Mouse (Mus musculus) c-Kit-negative CD71-positive TER-119-positive erythroid progenitor cells, embryonic 14.5 days (primary cell): ENCODE results near the gene Grik5.
"Not testable (repeated sequence)": the region's sequence is repeated elsewhere in the genome, so short reads cannot be mapped to it uniquely, and the experiment has no call there.

Source experiments
- DNase-seq: peaks from one replicate; pipeline ENCODE4 v3.0.0-alpha.2; 2013; ENCODE audit warnings: low read depth, low spot score

Gene Grik5

DNA sequence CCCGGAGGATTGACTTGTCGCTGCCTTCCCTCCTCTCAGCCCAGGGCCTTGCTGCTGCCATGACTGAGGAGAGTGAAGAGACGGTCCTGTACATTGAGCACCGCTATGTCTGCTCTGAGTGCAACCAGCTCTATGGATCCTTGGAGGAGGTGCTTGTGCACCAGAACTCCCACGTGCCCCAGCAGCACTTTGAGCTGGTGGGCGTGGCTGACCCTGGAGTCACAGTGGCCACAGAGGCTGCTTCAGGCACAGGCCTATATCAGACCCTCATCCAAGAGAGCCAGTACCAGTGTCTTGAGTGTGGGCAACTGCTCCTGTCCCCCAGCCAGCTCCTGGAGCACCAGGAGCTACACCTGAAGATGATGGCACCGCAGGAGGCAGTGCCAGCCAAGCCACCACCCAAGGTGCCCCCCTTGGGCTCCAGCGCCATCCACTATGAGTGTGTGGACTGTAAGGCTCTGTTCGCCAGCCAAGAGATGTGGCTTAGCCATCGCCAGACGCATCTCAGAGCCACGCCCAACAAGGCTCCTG is 7.4 kb upstream of the Grik5 start:
- no peak for DNase-seq

DNA sequence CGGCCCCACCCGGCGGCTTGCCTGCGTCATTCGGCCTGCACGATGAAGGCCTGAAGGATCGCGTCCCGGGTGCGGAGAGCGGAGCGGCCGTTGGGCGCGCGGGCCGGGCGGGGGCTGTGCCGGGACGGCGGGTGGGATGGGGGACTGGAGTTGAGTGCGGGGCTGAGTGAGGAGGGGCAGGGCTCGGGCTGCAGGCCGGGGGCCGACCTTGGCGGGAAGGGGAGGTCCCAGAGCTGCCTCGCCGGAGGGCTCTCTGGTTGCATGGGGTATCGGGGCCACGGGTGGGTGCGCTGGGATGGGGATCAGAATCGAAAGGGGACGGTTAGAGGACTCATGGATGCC is 5.2 kb upstream of the Grik5 start:
- no peak for DNase-seq

DNA sequence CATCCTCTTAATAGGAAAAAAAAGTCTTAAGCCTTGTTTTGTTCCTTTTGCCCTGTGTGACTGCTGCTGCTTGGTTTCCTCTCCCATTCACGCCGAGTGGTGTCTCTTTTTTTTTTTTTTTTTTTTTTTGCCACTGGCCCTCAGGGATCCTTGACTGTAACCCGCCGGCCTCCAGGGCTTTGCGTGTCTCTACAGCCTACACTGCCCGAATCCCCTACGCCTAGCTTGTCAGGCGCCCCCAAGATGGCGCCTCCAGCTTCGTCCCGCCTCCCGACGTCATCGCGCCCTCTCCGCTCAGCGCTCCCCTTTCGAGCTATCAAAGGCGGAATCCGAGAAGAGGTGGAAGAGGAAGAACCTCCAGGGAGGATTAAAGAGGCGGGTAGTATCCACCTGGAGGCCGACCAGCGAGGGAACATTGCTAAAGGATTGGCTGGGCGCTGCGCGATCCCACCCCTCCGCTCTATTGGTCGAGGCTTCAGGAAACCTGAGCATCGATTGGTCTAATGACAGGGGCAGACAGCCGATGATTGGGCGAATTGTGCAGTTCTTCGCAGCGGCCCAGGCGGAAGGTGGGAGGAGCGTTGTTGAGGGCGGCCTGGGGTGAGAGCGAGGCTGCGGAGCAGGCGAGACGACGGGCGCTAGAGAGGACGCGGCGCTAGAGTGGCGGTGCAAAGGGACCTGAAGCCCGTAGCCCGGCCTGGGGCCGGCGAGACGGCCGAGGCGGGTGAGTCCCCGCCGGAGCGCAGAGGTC is 4.7 kb upstream of the Grik5 start:
- peak; percentile 98 for DNase-seq

- no peak for DNase-seq
These were observed 4.1 kb upstream of the Grik5 start for GRCm38 (mm10) chr7:25076296-25076662.

GRCm38 (mm10) chr7:25073924-25074323 is 1.8 kb upstream of the Grik5 start:
- DNase-seq = no peak

- no peak for DNase-seq
These were observed 707 bp upstream of the Grik5 start for GRCm38 (mm10) chr7:25072716-25073390.

DNA sequence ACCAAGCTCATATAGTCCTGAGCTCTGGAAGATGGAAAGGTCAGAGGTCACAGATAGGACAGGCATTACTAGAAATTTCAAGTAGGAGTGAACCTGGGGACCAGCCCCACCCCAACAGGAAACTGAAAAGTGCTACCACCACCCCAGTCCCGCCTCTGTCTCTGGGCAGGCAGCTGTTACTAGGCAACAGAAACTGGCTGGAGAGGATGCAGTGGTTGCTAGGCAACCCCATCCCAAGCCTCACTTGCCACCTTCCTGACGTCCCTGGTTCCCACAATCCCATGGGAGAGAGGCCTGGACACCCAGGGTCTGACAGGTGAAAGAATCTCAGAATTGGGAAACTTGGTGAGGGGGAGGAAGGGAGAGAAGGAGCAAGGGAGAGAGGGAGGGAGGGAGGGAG is 3.4 kb downstream of the Grik5 start:
- no peak for DNase-seq

DNA sequence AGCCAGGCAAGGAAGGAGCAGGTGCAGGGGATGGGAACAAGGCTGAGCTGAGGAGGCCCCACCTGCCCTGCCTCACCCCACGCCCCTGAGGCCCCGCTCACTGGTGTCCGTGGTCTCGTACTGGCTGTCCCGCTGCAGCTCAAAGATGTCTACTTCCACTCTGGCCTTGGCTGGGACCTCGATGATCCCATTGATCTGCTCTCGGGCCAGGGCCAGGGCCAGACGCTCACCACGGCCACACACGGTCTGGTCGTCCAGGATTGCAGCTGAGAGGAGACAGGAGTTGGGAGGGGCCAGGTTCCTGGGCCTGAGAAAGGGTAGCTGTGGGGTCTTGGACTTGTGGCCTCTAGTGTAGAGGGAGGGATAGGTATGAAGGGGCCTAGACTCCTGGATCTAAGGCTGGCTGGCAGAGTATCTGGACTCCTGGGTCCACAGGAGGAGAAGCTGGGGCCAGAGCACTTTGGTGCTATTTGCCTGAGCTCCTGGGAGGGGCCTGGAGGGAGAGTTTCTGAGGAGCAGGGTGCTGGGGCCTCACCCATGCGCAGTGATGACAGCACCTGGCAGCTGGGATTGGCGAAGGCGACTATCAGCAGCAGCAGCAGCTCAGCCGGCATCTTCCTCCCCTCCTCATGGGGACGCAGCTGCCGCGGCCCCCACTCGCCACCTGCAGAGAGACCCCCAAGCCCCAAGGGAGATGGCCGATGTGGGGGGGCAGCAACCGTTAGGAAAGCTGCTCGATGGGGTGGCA is 4.1 kb downstream of the Grik5 start:
- DNase-seq = no peak

DNA sequence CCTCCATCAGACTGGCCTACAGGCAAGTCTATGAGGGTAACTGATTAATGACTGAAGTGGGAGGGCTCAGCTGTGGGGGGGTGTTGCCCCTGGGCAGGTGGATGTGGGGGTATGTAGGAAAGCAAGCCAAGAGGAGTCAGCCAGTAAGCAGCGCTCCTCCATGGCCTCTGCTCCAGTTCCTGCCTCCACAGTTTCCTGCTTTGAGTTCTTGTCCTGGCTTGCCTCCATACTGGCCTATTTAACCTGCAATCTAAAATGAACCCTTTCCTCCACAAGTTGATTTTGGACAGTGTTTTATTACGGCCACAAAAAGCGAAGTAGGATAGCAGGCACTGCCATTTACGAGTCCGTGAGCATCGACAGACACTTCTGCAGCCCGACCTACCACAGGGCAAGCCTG is 4.8 kb downstream of the Grik5 start:
- DNase-seq = no peak

DNA sequence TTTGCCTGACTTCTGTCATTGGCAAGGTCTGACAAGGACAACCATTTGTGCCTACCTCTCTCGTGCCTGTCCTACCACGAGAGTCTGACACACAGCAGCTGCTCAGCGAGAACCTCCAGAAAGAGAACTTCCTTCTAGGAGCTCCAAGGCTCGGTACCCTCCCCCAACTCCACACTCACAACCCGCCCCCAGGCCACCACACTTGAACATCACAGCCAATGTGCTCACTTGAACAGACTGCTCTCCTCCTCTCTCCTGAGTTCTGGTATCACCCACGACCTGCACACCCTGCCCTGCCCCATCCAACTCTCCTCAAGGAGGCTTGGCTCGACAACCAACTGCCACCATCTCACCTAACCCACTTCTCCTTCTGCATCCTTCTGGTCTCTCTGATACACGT is 8.2 kb downstream of the Grik5 start:
- no peak for DNase-seq

GRCm38 (mm10) chr7:25063346-25063745 is 8.8 kb downstream of the Grik5 start:
- no peak for DNase-seq

- no peak for DNase-seq
These were observed 13.3 kb downstream of the Grik5 start for GRCm38 (mm10) chr7:25058836-25059235.

DNA sequence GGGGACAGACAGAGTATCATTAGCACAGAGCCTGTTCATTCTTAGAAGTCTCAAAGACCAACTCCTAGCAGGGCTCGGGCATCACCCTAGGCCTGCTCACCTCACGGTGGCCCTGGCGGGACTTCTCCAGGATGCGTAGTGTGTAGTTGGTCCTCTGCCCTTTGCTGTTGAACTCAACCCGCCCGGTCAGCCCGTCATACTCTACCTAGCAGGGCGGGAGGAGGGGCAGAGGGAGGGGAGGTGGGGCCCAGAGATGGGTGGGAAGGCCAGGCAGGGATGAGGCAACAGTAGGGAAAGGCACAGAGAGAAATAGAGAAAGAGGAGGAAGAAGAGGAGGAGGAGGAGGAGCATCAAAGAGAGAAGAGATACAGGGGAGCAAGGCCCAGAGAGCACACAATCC is 13.8 kb downstream of the Grik5 start:
- DNase-seq = no peak

GRCm38 (mm10) chr7:25057888-25058287 is 14.3 kb downstream of the Grik5 start:
- DNase-seq = no peak

DNA sequence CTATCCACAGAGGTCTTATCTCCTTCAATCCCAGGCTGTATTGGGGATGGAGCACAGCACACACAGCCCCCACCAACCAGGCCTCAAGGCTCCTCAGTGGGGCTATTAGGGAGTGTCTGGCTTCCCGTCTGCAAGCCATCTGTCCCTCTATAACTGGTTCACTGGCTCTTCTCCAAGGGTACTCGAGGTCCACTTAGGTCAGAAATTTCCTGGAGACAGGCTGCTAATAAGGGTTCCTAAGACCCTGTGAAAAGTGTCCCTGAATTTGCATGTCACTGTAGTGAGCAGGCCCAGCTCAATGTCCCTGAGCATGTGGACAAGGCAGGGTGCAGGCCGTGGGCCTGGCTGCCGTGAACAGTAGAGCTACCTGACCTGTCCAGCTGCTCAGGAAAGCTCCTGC is 15.2 kb downstream of the Grik5 start:
- no peak for DNase-seq

GRCm38 (mm10) chr7:25052587-25052986 is 19.6 kb downstream of the Grik5 start:
- DNase-seq = no peak

DNA sequence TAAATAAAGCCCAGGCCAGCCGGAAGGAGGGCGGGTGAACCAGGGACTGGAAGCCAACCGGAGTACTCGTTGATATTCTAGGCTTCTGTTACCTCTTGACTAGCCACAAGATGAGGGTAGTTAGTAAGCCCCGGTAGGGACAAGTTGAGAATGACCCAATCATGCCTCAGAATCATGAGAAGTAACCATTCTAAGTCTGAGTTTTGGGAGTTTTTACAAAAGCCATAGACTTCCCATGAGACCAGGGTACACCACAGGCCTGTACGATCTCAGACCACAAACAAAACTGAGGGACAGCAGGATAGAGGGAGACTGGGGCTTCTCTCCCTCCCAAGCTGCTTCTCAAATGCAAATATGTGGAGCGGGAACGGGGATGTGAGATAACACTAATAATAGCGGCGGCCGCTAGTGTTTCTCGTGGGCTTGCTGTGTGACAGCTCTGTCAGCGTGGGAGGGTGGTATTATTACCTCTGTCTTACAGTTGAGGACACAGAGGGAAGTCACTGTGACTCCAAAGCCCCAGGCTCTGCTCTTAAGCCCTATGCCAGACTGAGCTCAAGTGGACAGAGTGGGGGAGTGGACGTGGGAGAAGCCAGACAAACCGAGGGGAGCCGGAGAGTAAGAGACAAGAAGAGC is 22.7 kb downstream of the Grik5 start:
- no peak for DNase-seq

DNA sequence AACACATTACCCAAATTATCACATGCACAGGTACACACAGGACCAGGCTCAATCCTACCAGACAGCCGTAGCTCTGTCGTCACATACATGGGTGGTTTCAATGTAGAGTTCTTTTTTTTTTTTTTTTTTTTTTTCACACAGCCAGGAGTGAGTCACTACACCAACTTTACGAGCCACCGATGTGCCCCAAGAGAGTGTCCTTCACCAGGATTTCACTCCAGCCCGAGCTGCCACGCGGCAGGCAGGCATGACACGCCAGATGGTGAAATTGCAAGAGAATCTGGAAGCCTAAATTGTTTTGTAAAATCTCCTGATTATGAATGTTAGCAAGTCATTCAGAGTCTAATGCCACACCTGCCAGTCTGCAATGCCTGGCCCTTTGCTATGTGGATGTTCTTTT is 24.8 kb downstream of the Grik5 start:
- DNase-seq = no peak

DNA sequence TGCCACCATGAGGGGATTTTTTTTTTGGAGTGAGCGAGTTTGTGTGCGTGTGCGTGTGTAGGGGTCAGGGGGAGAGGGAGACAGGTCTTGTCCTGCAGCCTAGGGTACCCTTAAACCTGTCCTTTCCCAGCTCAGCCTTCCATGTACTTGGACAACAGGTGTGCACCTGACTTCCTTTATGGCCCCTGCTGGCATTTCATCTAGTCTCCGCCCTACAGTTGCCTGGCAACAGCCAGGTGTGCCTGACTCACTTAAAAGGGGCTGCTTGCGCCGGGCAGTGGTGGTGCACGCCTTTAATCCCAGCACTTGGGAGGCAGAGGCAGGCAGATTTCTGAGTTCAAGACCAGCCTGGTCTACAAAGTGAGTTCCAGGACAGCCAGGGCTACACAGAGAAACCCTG is 27.5 kb downstream of the Grik5 start:
- DNase-seq = not testable (repeated sequence)

DNA sequence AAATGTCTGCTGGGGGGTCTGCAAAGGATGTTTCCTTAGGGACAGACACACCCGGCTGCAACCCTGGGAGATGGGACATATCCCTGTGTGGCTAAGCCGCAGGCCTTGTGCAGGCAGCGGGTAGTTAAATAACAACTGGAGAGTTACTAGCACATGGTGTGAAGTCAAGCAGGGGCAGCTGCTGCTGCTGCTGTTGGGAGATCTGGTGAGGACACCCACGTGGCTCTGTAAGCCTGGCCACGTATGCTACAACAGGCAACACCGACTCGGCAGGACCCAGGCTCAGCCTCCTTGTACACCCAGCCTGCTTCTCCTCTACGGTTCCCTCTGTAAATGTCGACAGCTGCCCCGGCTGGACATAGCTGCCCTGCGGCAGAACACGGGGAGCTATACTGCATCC is 30.2 kb downstream of the Grik5 start:
- no peak for DNase-seq

- DNase-seq = peak; percentile 50
These were observed 36.2 kb downstream of the Grik5 start for GRCm38 (mm10) chr7:25035916-25036315.

- DNase-seq = no peak
These were observed 37.4 kb downstream of the Grik5 start for GRCm38 (mm10) chr7:25034796-25035195.
